In the genomic region with DNA sequence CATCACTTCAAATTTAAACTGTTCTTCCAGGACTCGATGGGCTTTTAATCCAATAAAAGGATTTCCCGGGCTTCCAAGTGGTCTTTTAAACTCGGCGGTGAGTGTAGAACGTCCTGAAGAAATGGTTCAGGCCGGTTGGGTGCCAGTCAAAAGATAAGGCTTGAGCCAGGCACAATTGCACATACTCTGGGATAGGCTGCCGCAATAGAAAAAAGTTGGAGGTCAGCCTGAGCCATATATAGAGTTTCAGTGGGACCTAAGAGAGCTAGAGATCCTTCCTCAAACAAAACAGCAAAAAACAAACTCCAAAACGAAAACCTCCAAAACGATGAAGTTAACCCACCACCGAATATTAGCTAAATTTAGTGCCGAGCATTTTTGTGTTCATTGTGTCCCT, we compare ENCODE assay signal across 9 mouse cellular contexts. TPM values are rescaled to one million over a fixed set of nuclear protein-coding genes. Genes with fewer than 3 reads are reported as not detected.
DNase-seq lines count a peak whose midpoint lies in the region; ATAC-seq lines count a peak whose summit lies in the region.
"Had no signal": no experiment of that assay in that cellular context is flagged by ENCODE, and none has a peak within 500 bp of the region (broad histone marks: within the 10 kb centered on the region; RNA-seq: fewer than 3 reads in every experiment).

No protein-coding gene starts in this region.

- no peaks in the 10 kb centered on the region for H3K9me3 ChIP-seq in kidney, embryonic 16.5 days (ENCODE audit: low read length)
- no peaks in the 10 kb centered on the region for H3K9me3 ChIP-seq in forebrain, embryonic 15.5 days
- no peaks in the 10 kb centered on the region for H3K9me3 ChIP-seq in intestine, embryonic 14.5 days (ENCODE audit: control insufficient read depth, low read length)
- H3K9me3 ChIP-seq in neural tube, embryonic 14.5 days (ENCODE audit: control insufficient read depth, low read length), result no peaks in the 10 kb centered on the region
- H3K9me3 ChIP-seq: G1E had no signal

- peaks cover 23% of the 10 kb centered on the region for H3K4me1 ChIP-seq in kidney, embryonic 16.5 days (ENCODE audit: insufficient read depth, low read length)
- peaks cover 11% of the 10 kb centered on the region for H3K4me1 ChIP-seq in forebrain, embryonic 15.5 days
- H3K4me1 ChIP-seq in intestine, embryonic 14.5 days (replicated peaks; ENCODE audit: control insufficient read depth, insufficient read depth, low read length), result peaks cover 4% of the 10 kb centered on the region; the same call in 1 of the 2 replicates
- H3K4me1 ChIP-seq in neural tube, embryonic 14.5 days (ENCODE audit: control insufficient read depth, insufficient read depth, low read length), result peaks cover 4% of the 10 kb centered on the region; the same call in 1 of the 2 replicates

- H3K9ac ChIP-seq in kidney, embryonic 16.5 days (replicated peaks; ENCODE audit: low read length), result peak overlapping the region; percentile 93
- H3K9ac ChIP-seq in forebrain, embryonic 15.5 days (replicated peaks), result no peak overlapping the region
- no peak overlapping the region for H3K9ac ChIP-seq in intestine, embryonic 14.5 days (ENCODE audit: low read length)
- H3K9ac ChIP-seq in neural tube, embryonic 14.5 days (replicated peaks; ENCODE audit: low read depth, low read length), result no peak overlapping the region

- no peaks in the 10 kb centered on the region for H3K27me3 ChIP-seq in kidney, embryonic 16.5 days (ENCODE audit: insufficient read depth, low read length)
- no peaks in the 10 kb centered on the region for H3K27me3 ChIP-seq in forebrain, embryonic 15.5 days
- no peaks in the 10 kb centered on the region for H3K27me3 ChIP-seq in intestine, embryonic 14.5 days (replicated peaks; ENCODE audit: control insufficient read depth, insufficient read depth, low read length)
- no peaks in the 10 kb centered on the region for H3K27me3 ChIP-seq in neural tube, embryonic 14.5 days (ENCODE audit: control insufficient read depth, insufficient read depth, low read length)

- peak overlapping the region; percentile 64 for H3K4me2 ChIP-seq in kidney, embryonic 16.5 days (replicated peaks; ENCODE audit: low read depth, low read length)
- peak overlapping the region; percentile 62 for H3K4me2 ChIP-seq in forebrain, embryonic 15.5 days (replicated peaks)
- H3K4me2 ChIP-seq in intestine, embryonic 14.5 days (ENCODE audit: low read length), result peak overlapping the region; percentile 72
- H3K4me2 ChIP-seq in neural tube, embryonic 14.5 days (ENCODE audit: low read depth, low read length), result peak overlapping the region; percentile 53

- intact Hi-C loops in gastrocnemius, postnatal 36 days (cut with DNase I), result loop anchor here (2.0 kb wide), 1 partner anchor 29 kb away; no protein-coding TSS in a partner anchor

- H3K4me3 ChIP-seq in kidney, embryonic 16.5 days (ENCODE audit: low read length), result peak overlapping the region; percentile 89
- H3K4me3 ChIP-seq in forebrain, embryonic 15.5 days, result peak overlapping the region; percentile 96; the same call in 1 of the 2 replicates
- H3K4me3 ChIP-seq in intestine, embryonic 14.5 days (ENCODE audit: low read depth, low read length), result peak overlapping the region; percentile 90; the same call in 1 of the 2 replicates
- H3K4me3 ChIP-seq in neural tube, embryonic 14.5 days (ENCODE audit: low read depth, low read length), result no peak overlapping the region; the same call in 1 of the 2 replicates

- no peak overlapping the region; the same call in 1 of the 2 replicates for H3K27ac ChIP-seq in kidney, embryonic 16.5 days (ENCODE audit: low read length)
- peak overlapping the region; percentile 97; the same call in 1 of the 2 replicates for H3K27ac ChIP-seq in forebrain, embryonic 15.5 days (replicated peaks)
- peak overlapping the region; percentile 98; the same call in 1 of the 2 replicates for H3K27ac ChIP-seq in intestine, embryonic 14.5 days (ENCODE audit: low read depth)
- no peak overlapping the region for H3K27ac ChIP-seq in neural tube, embryonic 14.5 days (ENCODE audit: low read depth, low read length)

- no peak for DNase-seq in kidney, adult 18-20 months
- no peak for DNase-seq in intestine, embryonic 14.5 days (ENCODE audit: low spot score)
- DNase-seq in spleen, adult 18-20 months, result no peak
- DNase-seq in gastrocnemius, postnatal 36 days, result no peak
- no peak for DNase-seq in urinary bladder, adult 2 months (ENCODE audit: low spot score)

- no peak for ATAC-seq in kidney, embryonic 16.5 days (ENCODE audit: low FRiP score, low TSS enrichment)
- no peak for ATAC-seq in forebrain, embryonic 15.5 days (replicated peaks)
- no peak for ATAC-seq in intestine, embryonic 14.5 days (replicated peaks; ENCODE audit: low FRiP score, low TSS enrichment, low read depth)
- no peak for ATAC-seq in neural tube, embryonic 14.5 days (ENCODE audit: low read depth)

- 68% methylated on average over 11 of the region's 11 CpGs for WGBS in kidney, embryonic 16.5 days
- WGBS in forebrain, embryonic 15.5 days, result 45% methylated on average over 11 of the region's 11 CpGs
- WGBS in intestine, embryonic 14.5 days, result 73% methylated on average over 11 of the region's 11 CpGs
- WGBS in neural tube, embryonic 14.5 days, result 75% methylated on average over 11 of the region's 11 CpGs

- no peaks in the 10 kb centered on the region for H3K36me3 ChIP-seq in kidney, embryonic 16.5 days (ENCODE audit: insufficient read depth, low read length)
- no peaks in the 10 kb centered on the region for H3K36me3 ChIP-seq in forebrain, embryonic 15.5 days
- no peaks in the 10 kb centered on the region for H3K36me3 ChIP-seq in intestine, embryonic 14.5 days (ENCODE audit: control insufficient read depth, insufficient read depth, low read length)
- no peaks in the 10 kb centered on the region for H3K36me3 ChIP-seq in neural tube, embryonic 14.5 days (ENCODE audit: control insufficient read depth, insufficient read depth, low read length)
- H3K36me3 ChIP-seq: G1E had no signal

RNA-seq across cellular contexts. Expression of gene Oxct1, which starts 0.7 kb away (rescaled TPM):
- polyA plus RNA-seq in kidney, embryonic 16.5 days (2015; fragmentation: Nextera tagmentation; extraction: Ambion mirVana), result 347 and 363 TPM in 2 replicates
- 257 and 282 TPM in 2 replicates for polyA plus RNA-seq in forebrain, embryonic 15.5 days (2015; fragmentation: Nextera tagmentation; extraction: Ambion mirVana)
- polyA plus RNA-seq in intestine, embryonic 14.5 days (2014; fragmentation: Nextera tagmentation; extraction: Ambion mirVana), result 199 and 206 TPM in 2 replicates
- polyA plus RNA-seq in neural tube, embryonic 14.5 days (2014; fragmentation: Nextera tagmentation; extraction: Ambion mirVana), result 352 and 372 TPM in 2 replicates
- 100 to 1,000 TPM; 333 to 385 TPM for total RNA-seq in gastrocnemius, postnatal 36 days (2021)
- 83.8 and 126 TPM in 2 replicates for polyA plus RNA-seq in urinary bladder, adult 2 months (2012; rRNA removed)

RNA-seq across cellular contexts. Expression of gene AW549877, which starts 30.0 kb away (rescaled TPM):
- polyA plus RNA-seq in kidney, embryonic 16.5 days (2015; fragmentation: Nextera tagmentation; extraction: Ambion mirVana), result 42.8 and 42.9 TPM in 2 replicates
- polyA plus RNA-seq in forebrain, embryonic 15.5 days (2015; fragmentation: Nextera tagmentation; extraction: Ambion mirVana), result 33.9 and 35.8 TPM in 2 replicates
- 48.1 and 49.8 TPM in 2 replicates for polyA plus RNA-seq in intestine, embryonic 14.5 days (2014; fragmentation: Nextera tagmentation; extraction: Ambion mirVana)
- 57.8 and 64.2 TPM in 2 replicates for polyA plus RNA-seq in neural tube, embryonic 14.5 days (2014; fragmentation: Nextera tagmentation; extraction: Ambion mirVana)
- total RNA-seq in gastrocnemius, postnatal 36 days (2021), result 10 to 100 TPM in 1 of 2 experiments, 1 to 10 TPM in 1; 9.6 to 10.7 TPM
- polyA plus RNA-seq in urinary bladder, adult 2 months (2012; rRNA removed), result 43.4 and 51.4 TPM in 2 replicates

RNA-seq across cellular contexts. Expression of gene Fbxo4, which starts 46.1 kb away (rescaled TPM):
- 10.5 and 12.4 TPM in 2 replicates for polyA plus RNA-seq in kidney, embryonic 16.5 days (2015; fragmentation: Nextera tagmentation; extraction: Ambion mirVana)
- polyA plus RNA-seq in forebrain, embryonic 15.5 days (2015; fragmentation: Nextera tagmentation; extraction: Ambion mirVana), result 7.5 and 7.8 TPM in 2 replicates
- polyA plus RNA-seq in intestine, embryonic 14.5 days (2014; fragmentation: Nextera tagmentation; extraction: Ambion mirVana), result 9.0 and 10.8 TPM in 2 replicates
- 9.1 and 9.2 TPM in 2 replicates for polyA plus RNA-seq in neural tube, embryonic 14.5 days (2014; fragmentation: Nextera tagmentation; extraction: Ambion mirVana)
- 1 to 10 TPM; 2.5 to 3.9 TPM for total RNA-seq in gastrocnemius, postnatal 36 days (2021)
- polyA plus RNA-seq in urinary bladder, adult 2 months (2012; rRNA removed), result 21.6 and 24.0 TPM in 2 replicates

Comparison
In these comparisons a context has a peak if more than half of its experiments do, and no peak if none do; other contexts are left out.
1. H3K27ac ChIP-seq: peak in forebrain, embryonic 15.5 days (single experiment) and intestine, embryonic 14.5 days (single experiment); none in kidney, embryonic 16.5 days (single experiment) and neural tube, embryonic 14.5 days (single experiment).
2. Peak in every context shown above with its lines, with median percentiles within 50 percentile points of each other: H3K4me2 ChIP-seq.